Mouse (Mus musculus) ES-Bruce4 (cell line): ENCODE results near the gene Timm10.

Experiments
- CTCF ChIP-seq: IDR thresholded peaks from one replicate; pipeline ENCODE4 v1.8.1; 2011; ENCODE audit warnings: low read depth, low read length
- EP300 ChIP-seq: IDR thresholded peaks from 2 replicates; pipeline ENCODE4 v1.6.1; 2011; ENCODE audit warnings: low read depth, low read length; ENCODE audit not compliant: insufficient read depth
- POLR2A ChIP-seq: IDR thresholded peaks from one replicate; pipeline ENCODE4 v1.8.1; 2011; ENCODE audit warnings: low read length; ENCODE audit not compliant: insufficient read depth

GRCm38 (mm10) chr2:84843654-84844053, 16.9 kb downstream of the Timm10 start:
- TF ChIP-seq CTCF (no peak), POLR2A (no peak), EP300 (no peak)
